Mouse (Mus musculus) heart, embryonic 11.5 days (tissue): ENCODE results near the gene Usp6nl. TPM values are rescaled to one million over a fixed set of nuclear protein-coding genes. Genes with fewer than 3 reads are reported as not detected.

Experiments used
- ATAC-seq: fragments of 200-750 bp; cut with Nextera tagmentation; replicated peaks from 2 replicates; pipeline ENCODE4 v1.8.0; 2017; ENCODE audit warnings: moderate library complexity; ENCODE audit not compliant: insufficient number of reproducible peaks, low FRiP score, low TSS enrichment
- H3K27ac ChIP-seq: fragments of 300-500 bp; sonication (generic); 2 replicates; pipeline ENCODE4 v1.5.1; 2014; ENCODE audit warnings: mild to moderate bottlenecking, low read depth, low read length
- H3K27me3 ChIP-seq: fragments of 300-500 bp; sonication (generic); 2 replicates; pipeline ENCODE4 v1.6.1; 2014; ENCODE audit warnings: mild to moderate bottlenecking, low read length, mixed read lengths; ENCODE audit not compliant: control insufficient read depth, insufficient read depth
- H3K36me3 ChIP-seq: fragments of 300-500 bp; sonication (generic); 2 replicates; pipeline ENCODE4 v1.6.1; 2014; ENCODE audit warnings: mild to moderate bottlenecking, low read length, moderate library complexity, mixed read lengths; ENCODE audit not compliant: control insufficient read depth, insufficient read depth
- H3K4me1 ChIP-seq: fragments of 300-500 bp; sonication (generic); 2 replicates; pipeline ENCODE4 v1.6.1; 2014; ENCODE audit warnings: low read length; ENCODE audit not compliant: control insufficient read depth, insufficient read depth
- H3K4me2 ChIP-seq: fragments of 300-500 bp; sonication (generic); 2 replicates; pipeline ENCODE4 v1.6.1; 2014; ENCODE audit warnings: mild to moderate bottlenecking, moderate library complexity
- H3K4me3 ChIP-seq: fragments of 300-500 bp; sonication (generic); 2 replicates; pipeline ENCODE4 v1.5.1; 2014; ENCODE audit warnings: low read depth, low read length
- H3K9ac ChIP-seq: fragments of 300-500 bp; sonication (generic); 2 replicates; pipeline ENCODE4 v1.6.1; 2014; ENCODE audit warnings: mild to moderate bottlenecking, low read depth, low read length, moderate library complexity
- H3K9me3 ChIP-seq: fragments of 300-500 bp; sonication (generic); replicated peaks from 2 replicates; pipeline ENCODE4 v1.6.1; 2016; ENCODE audit warnings: low read length; ENCODE audit not compliant: control insufficient read depth
- WGBS: fragments of 180-500 bp; shearing (Covaris S2); extraction: QIAGEN DNeasy Blood & Tissue Kit; methylation state at CpG from one replicate; pipeline ENCODE4 v1.1.7; 2014; ENCODE audit not compliant: insufficient replicate concordance; 5-methylcytosine and 5-hydroxymethylcytosine counted together
- polyA plus RNA-seq: library from polyadenylated mRNA; unstranded; fragments of >200 nt; fragmentation: Nextera tagmentation; extraction: Ambion mirVana; gene quantifications from 2 replicates; pipeline ENCODE4 v1.2.1, GENCODE M21; 2014

Usp6nl gene
- polyA plus RNA-seq, 1 experiment from 2014 or later = 8.1 TPM

- H3K4me3 ChIP-seq = no peak overlapping the region
- WGBS = 94% methylated on average over 1 of the region's 1 CpGs
- ATAC-seq = no peak
- peaks cover 15% of the 10 kb centered on the region for H3K4me1 ChIP-seq
- no peaks in the 10 kb centered on the region for H3K36me3 ChIP-seq
- no peak overlapping the region for H3K27ac ChIP-seq
- H3K4me2 ChIP-seq = no peak overlapping the region
- H3K9me3 ChIP-seq = no peaks in the 10 kb centered on the region
- H3K27me3 ChIP-seq = no peaks in the 10 kb centered on the region
- H3K9ac ChIP-seq = no peak overlapping the region
Observed at GRCm38 (mm10) chr2:6336013-6336412, 13.5 kb downstream of the Usp6nl start.

GRCm38 (mm10) chr2:6336649-6337048 lies 14.2 kb downstream of the Usp6nl start:
- WGBS = 81% methylated on average over 3 of the region's 3 CpGs
- Histone ChIP-seq H3K4me2 (no peak overlapping the region), H3K27ac (no peak overlapping the region), H3K27me3 (no peaks in the 10 kb centered on the region), H3K36me3 (no peaks in the 10 kb centered on the region), H3K4me3 (no peak overlapping the region), H3K9ac (no peak overlapping the region), H3K9me3 (no peaks in the 10 kb centered on the region), H3K4me1 (peaks cover 11% of the 10 kb centered on the region)
- no peak for ATAC-seq

GRCm38 (mm10) chr2:6337436-6337835 lies 15.0 kb downstream of the Usp6nl start:
- Histone ChIP-seq H3K9ac (no peak overlapping the region), H3K9me3 (no peaks in the 10 kb centered on the region), H3K36me3 (no peaks in the 10 kb centered on the region), H3K27me3 (no peaks in the 10 kb centered on the region), H3K27ac (no peak overlapping the region), H3K4me3 (no peak overlapping the region), H3K4me1 (peaks cover 8% of the 10 kb centered on the region; the same call in 1 of the 2 replicates), H3K4me2 (no peak overlapping the region)
- WGBS = 71% methylated on average over 2 of the region's 2 CpGs
- ATAC-seq = no peak

GRCm38 (mm10) chr2:6338031-6338629 lies 15.7 kb downstream of the Usp6nl start:
- H3K9ac ChIP-seq = no peak overlapping the region
- H3K9me3 ChIP-seq = no peaks in the 10 kb centered on the region
- H3K27me3 ChIP-seq = no peaks in the 10 kb centered on the region
- no peak overlapping the region for H3K27ac ChIP-seq
- H3K4me3 ChIP-seq = no peak overlapping the region
- H3K36me3 ChIP-seq = no peaks in the 10 kb centered on the region
- no peak overlapping the region for H3K4me2 ChIP-seq
- peaks cover 8% of the 10 kb centered on the region; the same call in 1 of the 2 replicates for H3K4me1 ChIP-seq
- WGBS = 70% methylated on average over 9 of the region's 9 CpGs
- no peak for ATAC-seq

- no peak for ATAC-seq
- Histone ChIP-seq H3K27me3 (no peaks in the 10 kb centered on the region), H3K4me2 (no peak overlapping the region), H3K4me1 (no peaks in the 10 kb centered on the region), H3K36me3 (no peaks in the 10 kb centered on the region), H3K27ac (no peak overlapping the region), H3K9ac (no peak overlapping the region), H3K9me3 (no peaks in the 10 kb centered on the region), H3K4me3 (no peak overlapping the region)
- WGBS = 96% methylated on average over 2 of the region's 2 CpGs
Observed at GRCm38 (mm10) chr2:6340439-6340838, 18.0 kb downstream of the Usp6nl start.

- H3K27ac ChIP-seq = no peak overlapping the region
- H3K9me3 ChIP-seq = no peaks in the 10 kb centered on the region
- H3K4me3 ChIP-seq = no peak overlapping the region
- H3K9ac ChIP-seq = no peak overlapping the region
- H3K36me3 ChIP-seq = no peaks in the 10 kb centered on the region
- no peaks in the 10 kb centered on the region for H3K4me1 ChIP-seq
- WGBS = 86% methylated on average over 7 of the region's 7 CpGs
- H3K27me3 ChIP-seq = no peaks in the 10 kb centered on the region
- ATAC-seq = no peak
- no peak overlapping the region for H3K4me2 ChIP-seq
Observed at GRCm38 (mm10) chr2:6341496-6341895, 19.0 kb downstream of the Usp6nl start.

- Histone ChIP-seq H3K4me2 (no peak overlapping the region), H3K4me1 (peaks cover 17% of the 10 kb centered on the region; the same call in 1 of the 2 replicates), H3K36me3 (no peaks in the 10 kb centered on the region), H3K27me3 (no peaks in the 10 kb centered on the region), H3K9me3 (no peaks in the 10 kb centered on the region), H3K4me3 (no peak overlapping the region), H3K27ac (no peak overlapping the region), H3K9ac (no peak overlapping the region)
- ATAC-seq = peak; percentile 39; the same call in 1 of the 2 replicates
- WGBS = 79% methylated on average over 11 of the region's 11 CpGs
Observed at GRCm38 (mm10) chr2:6349256-6350092, 27.0 kb downstream of the Usp6nl start.

GRCm38 (mm10) chr2:6350164-6350563 lies 27.7 kb downstream of the Usp6nl start:
- H3K27ac ChIP-seq = no peak overlapping the region
- H3K9ac ChIP-seq = no peak overlapping the region
- ATAC-seq = no peak
- H3K4me3 ChIP-seq = no peak overlapping the region
- peaks cover 17% of the 10 kb centered on the region; the same call in 1 of the 2 replicates for H3K4me1 ChIP-seq
- H3K36me3 ChIP-seq = no peaks in the 10 kb centered on the region
- no peak overlapping the region for H3K4me2 ChIP-seq
- H3K27me3 ChIP-seq = no peaks in the 10 kb centered on the region
- 90% methylated on average over 9 of the region's 9 CpGs for WGBS
- no peaks in the 10 kb centered on the region for H3K9me3 ChIP-seq
